Mouse (Mus musculus) liver, embryonic 14.5 days (tissue): ENCODE results near the gene Tmem238l. TPM values are rescaled to one million over a fixed set of nuclear protein-coding genes. Genes with fewer than 3 reads are reported as not detected.

ENCODE experiments used
- ATAC-seq: fragments of 200-750 bp; cut with Nextera tagmentation; 2 replicates; pipeline ENCODE4 v1.8.0; 2017; ENCODE audit warnings: moderate number of reproducible peaks, mild to moderate bottlenecking, moderate library complexity; ENCODE audit not compliant: insufficient read depth
- DNase-seq, 3 experiments: peaks; one replicate each; pipeline ENCODE4 v3.0.0-alpha.2; 2012 to 2013; ENCODE audit warnings: low read depth in 3 of 3, low spot score in 3 of 3
- H3K27ac ChIP-seq: fragments of 300-500 bp; sonication (generic); 2 replicates; pipeline ENCODE4 v1.5.1; 2014; ENCODE audit warnings: moderate library complexity, mild to moderate bottlenecking, control low read depth, inconsistent platforms
- H3K27me3 ChIP-seq: fragments of 300-500 bp; sonication (generic); 2 replicates; pipeline ENCODE4 v1.6.1; 2014; ENCODE audit warnings: mild to moderate bottlenecking, low read length, moderate library complexity; ENCODE audit not compliant: control insufficient read depth, insufficient read depth
- H3K36me3 ChIP-seq: fragments of 300-500 bp; sonication (generic); replicated peaks from 2 replicates; pipeline ENCODE4 v1.6.1; 2014; ENCODE audit warnings: low read depth; ENCODE audit not compliant: control insufficient read depth, insufficient read depth
- H3K4me1 ChIP-seq, 2 experiments: fragments of 200-500 bp in 1 of 2; fragments of 300-500 bp in 1 of 2; sonication (generic) in 1 of 2; replicated peaks; 2 replicates each; pipeline ENCODE4 v1.6.1; 2012 to 2014; ENCODE audit warnings: antibody characterized with exemption in 1 of 2, inconsistent platforms in 1 of 2, low read length in 1 of 2; ENCODE audit not compliant: control insufficient read depth in 2 of 2, insufficient read depth in 2 of 2
- H3K4me2 ChIP-seq: fragments of 300-500 bp; sonication (generic); 2 replicates; pipeline ENCODE4 v1.6.1; 2014; ENCODE audit warnings: low read depth, mild to moderate bottlenecking, control low read depth, moderate library complexity
- H3K4me3 ChIP-seq, 2 experiments: fragments of 200-500 bp in 1 of 2; fragments of 300-500 bp in 1 of 2; sonication (generic) in 1 of 2; 2 replicates each; pipeline ENCODE4 v1.5.1; 2012 to 2014; ENCODE audit warnings: low read depth in 2 of 2, low read length in 2 of 2, mild to moderate bottlenecking in 2 of 2, control low read depth in 1 of 2, inconsistent platforms in 1 of 2, moderate library complexity in 1 of 2; ENCODE audit not compliant: insufficient read depth in 1 of 2
- H3K9ac ChIP-seq: fragments of 300-500 bp; sonication (generic); replicated peaks from 2 replicates; pipeline ENCODE4 v1.6.1; 2014; ENCODE audit warnings: mild to moderate bottlenecking, control low read depth, moderate library complexity
- H3K9me3 ChIP-seq: fragments of 300-500 bp; sonication (generic); 2 replicates; pipeline ENCODE4 v1.6.1; 2016; ENCODE audit warnings: low read length, mixed read lengths; ENCODE audit not compliant: control insufficient read depth
- CTCF ChIP-seq: IDR thresholded peaks from 2 replicates; pipeline ENCODE4 v1.5.1; 2016; ENCODE audit warnings: antibody characterized with exemption, low read depth, control low read depth
- EP300 ChIP-seq: IDR thresholded peaks from 2 replicates; pipeline ENCODE4 v1.6.1; 2016; ENCODE audit warnings: antibody characterized with exemption, low read depth
- WGBS: fragments of 180-500 bp; shearing (Covaris S2); extraction: QIAGEN DNeasy Blood & Tissue Kit; methylation state at CpG from one replicate; pipeline ENCODE4 v1.1.7; 2014; ENCODE audit not compliant: insufficient replicate concordance; 5-methylcytosine and 5-hydroxymethylcytosine counted together
- polyA plus RNA-seq, 2 experiments: library from polyadenylated mRNA; depleted of rRNA in 1 of 2; stranded (reverse) in 1 of 2; unstranded in 1 of 2; fragments of >200 nt; fragmentation: Nextera tagmentation in 1 of 2; extraction: Ambion mirVana in 1 of 2; gene quantifications; 2 replicates each; pipeline versions ENCODE4 v1.2.1 to v1.2.3; 2012 to 2014

The Tmem238l gene
- polyA plus RNA-seq, 2 experiments, result not detected

- Histone ChIP-seq H3K27ac (no peak overlapping the region), H3K4me2 (no peak overlapping the region), H3K4me1 (no peaks in the 10 kb centered on the region), H3K4me3 (no peak overlapping the region), H3K9ac (no peak overlapping the region), H3K27me3 (no peaks in the 10 kb centered on the region), H3K36me3 (no peaks in the 10 kb centered on the region), H3K9me3 (no peaks in the 10 kb centered on the region)
- ATAC-seq (no peak), DNase-seq (no peak)
- TF ChIP-seq CTCF (no peak), EP300 (no peak)
- WGBS, result 53% methylated on average over 11 of the region's 11 CpGs
Measured at GRCm38 (mm10) chr11:66924095-66924823, 32.2 kb upstream of the Tmem238l start.

DNA sequence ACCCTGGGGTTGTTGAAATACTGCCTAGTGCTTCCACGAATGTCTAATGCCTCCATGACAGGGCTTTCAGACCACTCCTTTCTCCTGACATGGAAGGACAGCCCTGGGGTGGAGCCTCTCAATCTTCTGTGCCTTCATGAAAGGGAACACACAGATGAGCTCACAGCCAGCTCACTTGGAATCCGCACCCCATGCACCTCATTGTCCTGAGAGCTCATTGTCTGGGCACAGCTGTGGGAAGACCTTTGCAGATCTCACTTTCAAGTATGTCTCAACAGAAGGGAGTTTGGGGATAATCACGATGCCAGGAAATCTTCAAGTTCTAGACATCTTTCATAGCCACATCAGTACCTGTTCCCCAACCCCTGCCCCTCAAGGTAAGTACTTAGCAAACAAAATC, 28.1 kb upstream of the Tmem238l start:
- Histone ChIP-seq H3K4me1 (no peaks in the 10 kb centered on the region), H3K27me3 (no peaks in the 10 kb centered on the region), H3K4me3 (no peak overlapping the region), H3K4me2 (no peak overlapping the region), H3K27ac (no peak overlapping the region), H3K9ac (no peak overlapping the region), H3K36me3 (no peaks in the 10 kb centered on the region), H3K9me3 (no peaks in the 10 kb centered on the region)
- ATAC-seq (no peak), DNase-seq (no peak)
- WGBS, result 63% methylated on average over 3 of the region's 3 CpGs
- TF ChIP-seq CTCF (no peak), EP300 (no peak)

DNA sequence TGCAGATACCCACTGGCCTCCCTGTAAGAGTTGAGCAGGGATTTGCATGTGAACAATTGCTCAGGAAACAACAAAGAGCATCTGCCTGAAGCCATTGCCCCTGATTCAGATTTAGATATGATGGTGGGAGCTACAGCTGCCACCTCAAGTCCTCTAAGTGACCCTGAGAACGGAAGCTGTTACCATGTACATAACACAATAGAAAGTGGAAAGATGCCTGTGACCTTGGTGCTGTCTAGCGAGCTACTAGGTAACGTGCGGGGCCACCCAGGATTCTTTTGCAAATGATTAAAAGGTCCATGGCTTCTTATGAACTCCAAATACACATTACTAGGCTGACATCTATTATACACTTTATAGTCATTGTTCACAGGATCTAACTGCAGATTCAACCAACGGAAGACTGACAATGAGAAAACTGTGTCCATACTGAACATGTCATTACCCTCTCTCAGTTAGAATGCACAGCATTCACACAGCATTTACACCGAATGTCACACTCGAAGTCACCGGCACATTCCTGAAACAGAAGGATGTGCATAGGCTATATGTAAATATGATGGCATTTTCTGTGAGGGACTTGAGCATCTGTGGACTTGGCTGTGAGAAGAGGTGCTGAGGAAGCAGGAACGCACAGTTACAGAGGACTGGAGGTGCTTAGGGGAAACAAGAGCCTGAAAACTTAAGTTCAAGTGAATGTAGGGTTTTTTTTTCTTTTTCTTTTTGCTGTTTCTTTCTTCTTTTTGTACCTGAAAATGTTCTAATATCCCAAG, 23.4 kb upstream of the Tmem238l start:
- no peak overlapping the region for H3K27ac ChIP-seq
- TF ChIP-seq CTCF, result no peak
- TF ChIP-seq EP300, result no peak
- no peaks in the 10 kb centered on the region for H3K27me3 ChIP-seq
- H3K4me1 ChIP-seq, result no peaks in the 10 kb centered on the region
- no peaks in the 10 kb centered on the region for H3K9me3 ChIP-seq
- H3K4me3 ChIP-seq, result no peak overlapping the region
- no peak overlapping the region for H3K9ac ChIP-seq
- WGBS, result 64% methylated on average over 9 of the region's 9 CpGs
- no peak for DNase-seq
- no peaks in the 10 kb centered on the region for H3K36me3 ChIP-seq
- ATAC-seq, result no peak
- H3K4me2 ChIP-seq, result no peak overlapping the region

GRCm38 (mm10) chr11:66934428-66935173, 21.8 kb upstream of the Tmem238l start:
- H3K36me3 ChIP-seq, result no peaks in the 10 kb centered on the region
- H3K27ac ChIP-seq, result no peak overlapping the region
- DNase-seq, result no peak
- no peak overlapping the region for H3K4me2 ChIP-seq
- TF ChIP-seq CTCF, result no peak
- TF ChIP-seq EP300, result no peak
- H3K4me1 ChIP-seq, result no peaks in the 10 kb centered on the region
- no peaks in the 10 kb centered on the region for H3K27me3 ChIP-seq
- ATAC-seq, result no peak
- WGBS, result 51% methylated on average over 7 of the region's 7 CpGs
- H3K9ac ChIP-seq, result no peak overlapping the region
- no peak overlapping the region for H3K4me3 ChIP-seq
- no peaks in the 10 kb centered on the region for H3K9me3 ChIP-seq

DNA sequence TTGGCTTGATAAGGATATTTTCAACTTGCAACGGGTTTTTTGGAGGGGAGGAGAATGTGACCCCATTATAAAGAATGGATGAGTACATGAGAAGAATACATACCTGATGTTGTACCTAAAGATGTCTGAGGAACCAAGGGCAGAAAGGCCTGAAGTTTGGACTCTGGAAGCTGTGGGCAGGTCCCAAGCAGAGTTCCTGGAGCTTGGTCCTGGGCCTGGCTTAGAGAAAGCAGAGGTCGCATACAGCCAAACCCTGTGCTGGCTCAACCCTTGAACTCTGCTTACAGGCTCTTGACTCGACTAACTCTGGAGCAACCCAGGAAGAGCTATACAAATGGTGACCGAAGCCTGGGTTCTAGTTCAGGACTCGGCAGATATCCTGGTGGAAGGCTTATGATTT, 14.4 kb upstream of the Tmem238l start:
- Histone ChIP-seq H3K27me3 (no peaks in the 10 kb centered on the region), H3K36me3 (no peaks in the 10 kb centered on the region), H3K9me3 (no peaks in the 10 kb centered on the region), H3K4me1 (no peaks in the 10 kb centered on the region), H3K9ac (no peak overlapping the region), H3K27ac (no peak overlapping the region), H3K4me2 (no peak overlapping the region), H3K4me3 (no peak overlapping the region)
- ATAC-seq (no peak), DNase-seq (no peak)
- TF ChIP-seq CTCF (no peak), EP300 (no peak)
- WGBS, result 61% methylated on average over 5 of the region's 5 CpGs
